Comparison of ENCODE assay signal across 12 mouse cellular contexts in genomic region chr16:87645526-87646434, GRCm38 (mm10). TPM values are rescaled to one million over a fixed set of nuclear protein-coding genes. Genes with fewer than 3 reads are reported as not detected.
DNase-seq lines count a peak whose midpoint lies in the region; ATAC-seq and TF ChIP-seq lines count a peak whose summit lies in the region.
"Had no signal": no experiment of that assay in that cellular context is flagged by ENCODE, and none has a peak within 500 bp of the region (broad histone marks: within the 10 kb centered on the region; RNA-seq: fewer than 3 reads in every experiment).

No protein-coding gene starts in this region.

- peak; percentile 36 for DNase-seq in embryo, embryonic 11 days
- DNase-seq in retina, adult 2 months (ENCODE audit: low read depth, low spot score): peak; percentile 4
- no peak for DNase-seq in gastrocnemius, postnatal 14 days
- DNase-seq: adrenal gland, postnatal 25 days; cerebellum, adult 9-10 months; lung, embryonic 14.5 days; thymus, postnatal 4 days had no signal

- 0 out of 2 replicates have a peak overlapping the region, but pooled peaks have one; percentile 1 for H3K4me2 ChIP-seq in intestine, embryonic 15.5 days (replicated peaks)
- H3K4me2 ChIP-seq in intestine, postnatal 0 days (replicated peaks; ENCODE audit: low read depth): no peak overlapping the region
- H3K4me2 ChIP-seq in forebrain, embryonic 16.5 days (ENCODE audit: low read length): peak overlapping the region; percentile 13; the same call in 1 of the 2 replicates
- H3K4me2 ChIP-seq: limb, embryonic 12.5 days; lung, embryonic 14.5 days had no signal

- no peak overlapping the region for H3K4me3 ChIP-seq in intestine, embryonic 15.5 days (replicated peaks)
- no peak overlapping the region for H3K4me3 ChIP-seq in intestine, postnatal 0 days (ENCODE audit: low read depth, low read length)
- H3K4me3 ChIP-seq in forebrain, embryonic 16.5 days (replicated peaks; ENCODE audit: low read length): no peak overlapping the region
- H3K4me3 ChIP-seq: limb, embryonic 12.5 days had no signal

- H3K36me3 ChIP-seq in intestine, embryonic 15.5 days: no peaks in the 10 kb centered on the region
- no peaks in the 10 kb centered on the region for H3K36me3 ChIP-seq in intestine, postnatal 0 days (ENCODE audit: control insufficient read depth, insufficient read depth)
- no peaks in the 10 kb centered on the region for H3K36me3 ChIP-seq in forebrain, embryonic 16.5 days (ENCODE audit: control insufficient read depth, insufficient read depth)
- H3K36me3 ChIP-seq: limb, embryonic 12.5 days had no signal

- peaks cover 8% of the 10 kb centered on the region for H3K4me1 ChIP-seq in intestine, embryonic 15.5 days (replicated peaks)
- no peaks in the 10 kb centered on the region for H3K4me1 ChIP-seq in intestine, postnatal 0 days (replicated peaks; ENCODE audit: control insufficient read depth, insufficient read depth, low read length)
- peaks cover 9% of the 10 kb centered on the region for H3K4me1 ChIP-seq in forebrain, embryonic 16.5 days (replicated peaks; ENCODE audit: control insufficient read depth, insufficient read depth, low read length)

- 44% methylated on average over 12 of the region's 12 CpGs for WGBS in intestine, embryonic 15.5 days
- 56% methylated on average over 12 of the region's 12 CpGs for WGBS in intestine, postnatal 0 days
- 47% methylated on average over 12 of the region's 12 CpGs for WGBS in forebrain, embryonic 16.5 days

- H3K27ac ChIP-seq in intestine, embryonic 15.5 days: no peak overlapping the region
- H3K27ac ChIP-seq in intestine, postnatal 0 days (ENCODE audit: low read depth, low read length): no peak overlapping the region
- peak overlapping the region; percentile 73 for H3K27ac ChIP-seq in forebrain, embryonic 16.5 days (ENCODE audit: low read length)
- H3K27ac ChIP-seq: limb, embryonic 12.5 days had no signal

- intact Hi-C loops in gastrocnemius, postnatal 14 days (cut with DNase I; ENCODE audit: low total_unique reads): no loop called here

- no peak; the same call in 1 of the 2 replicates for ATAC-seq in intestine, embryonic 15.5 days
- no peak for ATAC-seq in intestine, postnatal 0 days
- ATAC-seq in forebrain, embryonic 16.5 days: peak; percentile 93
- ATAC-seq in megakaryocyte-erythroid progenitor cell, adult 5-6 weeks (replicated peaks; ENCODE audit: low FRiP score, low TSS enrichment, poor library complexity, severe bottlenecking): no peak

- TF ChIP-seq CTCF in intestine, postnatal 0 days (IDR thresholded peaks at IDR 0.05; ENCODE audit: low read depth): no peak

- H3K9me3 ChIP-seq in intestine, embryonic 15.5 days: no peaks in the 10 kb centered on the region
- no peaks in the 10 kb centered on the region for H3K9me3 ChIP-seq in intestine, postnatal 0 days (ENCODE audit: control insufficient read depth)
- H3K9me3 ChIP-seq in forebrain, embryonic 16.5 days (ENCODE audit: control insufficient read depth, low read length): no peaks in the 10 kb centered on the region
- H3K9me3 ChIP-seq: limb, embryonic 12.5 days had no signal

- no peak overlapping the region for H3K9ac ChIP-seq in intestine, embryonic 15.5 days
- no peak overlapping the region for H3K9ac ChIP-seq in intestine, postnatal 0 days (ENCODE audit: low read depth, low read length)
- H3K9ac ChIP-seq in forebrain, embryonic 16.5 days (replicated peaks; ENCODE audit: low read depth, low read length): no peak overlapping the region
- H3K9ac ChIP-seq: limb, embryonic 12.5 days; lung, embryonic 14.5 days had no signal

- no peaks in the 10 kb centered on the region for H3K27me3 ChIP-seq in intestine, embryonic 15.5 days (replicated peaks)
- H3K27me3 ChIP-seq in intestine, postnatal 0 days (replicated peaks; ENCODE audit: control insufficient read depth, insufficient read depth, low read length): no peaks in the 10 kb centered on the region
- H3K27me3 ChIP-seq in forebrain, embryonic 16.5 days (replicated peaks; ENCODE audit: control insufficient read depth, insufficient read depth, low read length): no peaks in the 10 kb centered on the region
- H3K27me3 ChIP-seq: limb, embryonic 12.5 days had no signal

RNA-seq across cellular contexts. Expression of gene Bach1, which starts 53.0 kb away (rescaled TPM):
- polyA plus RNA-seq in intestine, embryonic 15.5 days (2015; fragmentation: Nextera tagmentation; extraction: Ambion mirVana): 17.4 and 19.7 TPM in 2 replicates
- 21.3 and 22.8 TPM in 2 replicates for polyA plus RNA-seq in intestine, postnatal 0 days (2015; fragmentation: Nextera tagmentation; extraction: Ambion mirVana)
- 21.4 TPM in 2 replicates for polyA plus RNA-seq in forebrain, embryonic 16.5 days (2015; fragmentation: Nextera tagmentation; extraction: Ambion mirVana)
- 16.2 and 16.8 TPM in 2 replicates for total RNA-seq in megakaryocyte-erythroid progenitor cell, adult 5-6 weeks (2014; fragmentation: Nextera tagmentation)
- 27.1 and 40.1 TPM in 2 replicates for total RNA-seq in megakaryocyte-erythroid progenitor cell, adult 5-6 weeks (2017)
- total RNA-seq in gastrocnemius, postnatal 14 days (2021): 10 to 100 TPM; 12.5 to 14.6 TPM
